Comparison of ENCODE assay signal across 7 mouse cellular contexts in genomic region chr4:138434347-138435316, GRCm38 (mm10). TPM values are rescaled to one million over a fixed set of nuclear protein-coding genes. Genes with fewer than 3 reads are reported as not detected.
DNase-seq lines count a peak whose midpoint lies in the region; ATAC-seq lines count a peak whose summit lies in the region.

TSS of gene Mul1 (plus strand) at chr4:138434671.

- H3K4me3 ChIP-seq in embryonic facial prominence, embryonic 12.5 days = peak within 1 kb of the TSS; percentile 89
- peak within 1 kb of the TSS; percentile 97 for H3K4me3 ChIP-seq in limb, embryonic 11.5 days (ENCODE audit: low read depth, low read length)
- H3K4me3 ChIP-seq in midbrain, embryonic 14.5 days (replicated peaks; ENCODE audit: low read depth, low read length) = peak within 1 kb of the TSS; percentile 89

- H3K36me3 ChIP-seq in embryonic facial prominence, embryonic 12.5 days = peaks cover 31% of the 10 kb centered on the region
- H3K36me3 ChIP-seq in limb, embryonic 11.5 days (ENCODE audit: control insufficient read depth, insufficient read depth, low read length) = peaks cover 15% of the 10 kb centered on the region; the same call in 1 of the 2 replicates
- peaks cover 38% of the 10 kb centered on the region for H3K36me3 ChIP-seq in midbrain, embryonic 14.5 days (ENCODE audit: control insufficient read depth, insufficient read depth, low read length)

- H3K4me2 ChIP-seq in embryonic facial prominence, embryonic 12.5 days (replicated peaks) = peak within 1 kb of the TSS; percentile 91
- H3K4me2 ChIP-seq in limb, embryonic 11.5 days (ENCODE audit: low read depth, severe bottlenecking) = peak within 1 kb of the TSS; percentile 89
- H3K4me2 ChIP-seq in midbrain, embryonic 14.5 days (ENCODE audit: low read length) = peak within 1 kb of the TSS; percentile 95

- DNase-seq in adrenal gland, postnatal 25 days = peak; percentile 96
- DNase-seq in heart, adult 11 months = peak; percentile 100
- peak; percentile 96 for DNase-seq in kidney, adult 18-20 months
- peak; percentile 99 for DNase-seq in limb, embryonic 11.5 days (ENCODE audit: low spot score)
- peak; percentile 98 for DNase-seq in midbrain, embryonic 14.5 days
- DNase-seq in spleen, adult 18-20 months = peak; percentile 87 to 93

- peak within 1 kb of the TSS; percentile 84 for H3K9ac ChIP-seq in embryonic facial prominence, embryonic 12.5 days
- H3K9ac ChIP-seq in limb, embryonic 11.5 days (ENCODE audit: low read length) = peak within 1 kb of the TSS; percentile 83
- H3K9ac ChIP-seq in midbrain, embryonic 14.5 days (replicated peaks; ENCODE audit: low read length) = peak within 1 kb of the TSS; percentile 80

- ATAC-seq in embryonic facial prominence, embryonic 12.5 days (ENCODE audit: insufficient number of reproducible peaks, insufficient read depth, low FRiP score, low TSS enrichment) = peak; percentile 67
- peak; percentile 87 for ATAC-seq in limb, embryonic 11.5 days (ENCODE audit: insufficient number of reproducible peaks, low FRiP score, low TSS enrichment, low read depth)
- peak; percentile 93 for ATAC-seq in midbrain, embryonic 14.5 days (ENCODE audit: low FRiP score, low TSS enrichment)

- no peak within 1 kb of the TSS for H3K27ac ChIP-seq in embryonic facial prominence, embryonic 12.5 days
- H3K27ac ChIP-seq in limb, embryonic 11.5 days (replicated peaks; ENCODE audit: low read depth, low read length) = no peak within 1 kb of the TSS
- peak within 1 kb of the TSS; percentile 73 for H3K27ac ChIP-seq in midbrain, embryonic 14.5 days (replicated peaks; ENCODE audit: low read depth, low read length)

- WGBS in embryonic facial prominence, embryonic 12.5 days = 1% methylated on average over 64 of the region's 64 CpGs
- 1% methylated on average over 64 of the region's 64 CpGs for WGBS in limb, embryonic 11.5 days
- WGBS in midbrain, embryonic 14.5 days = 2% methylated on average over 64 of the region's 64 CpGs

- peaks cover 7% of the 10 kb centered on the region for H3K4me1 ChIP-seq in embryonic facial prominence, embryonic 12.5 days
- peaks cover 8% of the 10 kb centered on the region for H3K4me1 ChIP-seq in limb, embryonic 11.5 days (ENCODE audit: control insufficient read depth, insufficient read depth, low read length)
- peaks cover 11% of the 10 kb centered on the region for H3K4me1 ChIP-seq in midbrain, embryonic 14.5 days (ENCODE audit: control insufficient read depth, insufficient read depth, low read length)

- 0 out of 2 replicates have a peak, but pooled peaks cover 4% of the 10 kb centered on the region for H3K27me3 ChIP-seq in embryonic facial prominence, embryonic 12.5 days
- no peaks in the 10 kb centered on the region for H3K27me3 ChIP-seq in limb, embryonic 11.5 days (ENCODE audit: control insufficient read depth, insufficient read depth, low read length)
- no peaks in the 10 kb centered on the region for H3K27me3 ChIP-seq in midbrain, embryonic 14.5 days (ENCODE audit: control insufficient read depth, insufficient read depth, low read length)

- H3K9me3 ChIP-seq in embryonic facial prominence, embryonic 12.5 days = no peaks in the 10 kb centered on the region
- no peaks in the 10 kb centered on the region for H3K9me3 ChIP-seq in limb, embryonic 11.5 days (ENCODE audit: control insufficient read depth, low read length)
- no peaks in the 10 kb centered on the region for H3K9me3 ChIP-seq in midbrain, embryonic 14.5 days (ENCODE audit: control insufficient read depth, low read length)

RNA-seq across cellular contexts. Expression of gene Mul1, which starts in this region (rescaled TPM):
- total RNA-seq in adrenal gland, postnatal 25 days (2021) = 26.7 and 50.4 TPM in 2 replicates
- 18.2 and 19.9 TPM in 2 replicates for polyA plus RNA-seq in embryonic facial prominence, embryonic 12.5 days (2016; fragmentation: Nextera tagmentation; extraction: Ambion mirVana)
- polyA plus RNA-seq in limb, embryonic 11.5 days (2014; fragmentation: Nextera tagmentation; extraction: Ambion mirVana) = 19.6 and 21.6 TPM in 2 replicates
- polyA plus RNA-seq in midbrain, embryonic 14.5 days (2014; fragmentation: Nextera tagmentation; extraction: Ambion mirVana) = 22.8 and 23.8 TPM in 2 replicates
